Mouse (Mus musculus): ENCODE measurements around the gene Btbd9.

DNA sequence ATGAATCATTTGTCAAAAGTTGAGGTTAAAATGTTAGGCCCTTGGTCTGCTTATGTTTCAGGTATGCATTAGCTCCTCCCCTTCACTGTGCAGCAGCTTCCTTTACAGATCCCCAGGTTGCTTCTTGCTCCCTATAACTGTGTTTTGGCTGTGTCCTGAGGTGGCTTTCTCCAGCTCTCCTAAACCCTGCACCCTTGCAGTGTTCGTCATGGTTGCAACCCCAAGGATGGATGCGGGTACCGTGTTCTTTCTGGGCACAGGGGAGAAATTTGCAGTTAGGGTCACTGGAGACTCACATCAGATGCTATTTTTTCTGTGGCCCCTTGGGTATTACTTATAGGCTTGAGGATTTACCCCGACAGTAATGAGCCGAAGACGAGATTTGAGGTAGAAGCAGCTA is 396.1 kb downstream of the Btbd9 start:
- no peak for TF ChIP-seq CTCF (conservative IDR thresholded peaks at IDR 0.05; ENCODE audit: insufficient read depth, insufficient read length, low read depth, low read length)
- no peak for TF ChIP-seq POLR2A (IDR thresholded peaks at IDR 0.05; ENCODE audit: low read depth, low read length)
